Mouse (Mus musculus) urinary bladder, postnatal 25 days (tissue): Measurements from ENCODE around the gene Gprin3.
"Not testable (repeated sequence)": the region's sequence is repeated elsewhere in the genome, so short reads cannot be mapped to it uniquely, and the experiment has no call there.

Experiments
- DNase-seq: peaks from one replicate; pipeline ENCODE4 v3.0.0; 2022; ENCODE audit warnings: low spot score

Gene Gprin3

DNA sequence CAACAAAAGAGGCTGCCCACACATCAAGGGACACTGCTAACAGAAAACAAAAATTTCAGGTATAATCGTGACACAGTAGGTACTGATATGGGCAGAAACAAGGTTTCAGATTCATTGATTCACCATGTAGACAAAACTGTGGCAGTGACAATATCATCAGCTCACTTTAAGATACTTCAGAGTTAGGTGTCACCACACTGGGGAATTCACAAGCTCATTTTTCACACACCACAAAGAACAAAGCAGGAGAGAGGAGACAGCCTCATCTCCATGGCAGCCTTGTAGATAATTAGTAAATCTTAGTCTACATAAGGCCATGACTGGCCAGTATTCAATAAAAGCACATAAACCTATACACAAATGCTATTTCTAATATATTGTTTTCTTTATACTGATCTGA, 77.4 kb downstream of the Gprin3 start:
- DNase-seq = no peak

DNA sequence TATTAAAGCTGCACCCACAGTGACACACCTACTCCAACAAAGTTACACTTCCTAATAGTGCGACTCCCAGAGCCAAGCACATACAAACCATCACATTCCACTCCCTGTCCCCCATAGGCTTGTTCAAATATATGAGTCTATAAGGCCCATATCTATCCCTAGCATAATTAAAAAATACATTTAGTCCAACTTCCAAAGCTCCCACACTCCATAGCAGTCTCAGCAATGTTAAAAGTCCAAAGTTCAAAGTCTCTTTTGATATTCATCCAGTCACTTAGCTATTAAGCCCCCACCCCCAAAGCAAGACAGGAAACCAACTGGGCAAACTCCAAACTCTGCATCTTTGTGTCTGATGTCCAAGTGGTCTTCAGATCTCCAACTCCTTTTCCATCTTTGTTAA, 84.9 kb downstream of the Gprin3 start:
- no peak for DNase-seq

DNA sequence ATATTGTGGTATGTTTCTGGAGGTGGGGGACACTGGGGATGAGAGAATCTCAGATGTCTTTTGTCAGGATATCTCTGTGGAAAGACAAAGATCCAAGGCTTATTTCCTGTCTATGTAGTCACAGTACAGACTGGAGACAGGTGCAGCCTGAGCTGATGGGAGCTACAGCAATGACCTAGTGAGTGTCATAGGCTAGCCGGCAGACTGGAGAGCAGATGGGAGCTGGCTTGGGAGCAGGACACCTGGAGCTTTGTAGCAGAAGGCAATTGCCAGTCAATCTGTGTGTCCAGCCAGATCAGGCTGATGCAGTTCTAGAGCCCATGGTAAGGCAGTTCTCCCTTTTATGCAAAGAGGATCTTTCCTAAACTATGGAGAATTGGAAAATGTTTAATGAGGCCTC, 97.8 kb downstream of the Gprin3 start:
- DNase-seq = no peak

DNA sequence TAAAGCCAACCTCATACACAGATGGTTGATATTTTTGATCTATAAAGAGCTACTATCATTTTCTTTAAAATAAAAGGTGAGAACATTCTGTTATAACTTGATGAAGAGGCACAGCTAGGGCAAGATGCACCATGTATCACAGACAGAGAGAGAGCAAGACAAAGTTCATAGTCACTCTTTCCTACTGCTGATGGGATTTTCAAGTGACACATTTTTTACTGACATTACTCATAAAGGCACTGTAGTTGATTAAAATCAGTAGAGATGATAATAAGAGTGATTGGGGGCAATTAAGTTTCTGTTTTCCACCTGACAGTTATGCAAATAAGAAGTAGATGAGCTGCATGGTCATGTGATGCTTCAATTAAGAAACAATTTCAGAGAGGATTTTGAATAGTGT, 110.2 kb downstream of the Gprin3 start:
- no peak for DNase-seq

DNA sequence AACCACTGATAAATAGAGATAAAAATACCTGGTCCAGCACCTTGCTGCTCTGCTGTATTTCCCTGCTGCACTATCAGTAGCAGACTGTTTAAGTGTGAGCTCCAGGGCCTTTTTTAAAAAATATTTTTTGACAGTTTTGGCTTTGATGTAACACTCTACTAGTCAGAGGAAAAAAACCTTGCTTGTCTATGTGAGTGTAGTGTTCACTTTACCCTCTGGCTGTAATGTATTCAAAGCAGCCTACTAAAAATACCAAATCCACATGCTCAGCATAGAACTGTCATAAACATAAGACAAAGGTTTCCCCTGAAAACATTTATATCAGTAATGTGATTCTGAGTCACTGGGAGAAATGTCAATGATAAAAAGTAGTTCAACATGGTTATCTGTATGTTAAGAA, 111.0 kb downstream of the Gprin3 start:
- no peak for DNase-seq

DNA sequence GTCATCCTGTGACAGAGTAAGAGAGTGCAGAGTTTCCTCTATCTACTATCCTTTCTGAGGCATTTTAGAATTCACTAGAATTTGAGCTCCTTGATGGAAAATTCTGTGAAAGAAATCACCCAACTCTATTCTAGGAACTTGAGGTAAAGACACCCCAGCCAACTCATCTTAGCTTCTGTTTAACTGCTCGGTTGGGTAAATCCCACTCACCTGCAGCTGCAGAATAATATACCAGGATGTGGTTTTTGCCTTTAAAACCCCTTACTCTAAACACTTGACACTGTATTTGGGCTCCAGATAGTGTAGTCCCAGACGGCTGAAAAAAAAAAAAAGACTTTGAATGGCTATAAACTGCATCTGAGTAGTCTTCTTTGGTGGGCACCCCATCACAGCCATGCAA, 112.9 kb downstream of the Gprin3 start:
- no peak for DNase-seq

DNA sequence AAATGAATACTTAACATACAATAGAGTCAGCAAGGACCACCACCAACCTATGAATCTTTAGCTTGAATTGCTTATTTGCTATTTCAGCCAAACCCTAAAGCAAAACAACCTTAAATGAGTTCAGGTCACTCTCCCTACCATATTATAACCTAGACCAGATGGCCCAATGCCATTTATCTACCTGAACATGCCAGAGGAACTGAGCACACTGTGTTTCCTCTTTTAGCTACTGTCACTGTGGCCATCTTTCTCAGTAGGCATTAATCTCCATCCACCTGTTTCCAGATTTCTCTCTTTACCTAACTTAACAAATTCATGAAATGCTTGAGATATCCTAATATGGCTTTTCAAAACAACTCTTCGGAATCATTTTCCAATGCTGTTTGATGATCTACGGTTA, 114.9 kb downstream of the Gprin3 start:
- no peak for DNase-seq

DNA sequence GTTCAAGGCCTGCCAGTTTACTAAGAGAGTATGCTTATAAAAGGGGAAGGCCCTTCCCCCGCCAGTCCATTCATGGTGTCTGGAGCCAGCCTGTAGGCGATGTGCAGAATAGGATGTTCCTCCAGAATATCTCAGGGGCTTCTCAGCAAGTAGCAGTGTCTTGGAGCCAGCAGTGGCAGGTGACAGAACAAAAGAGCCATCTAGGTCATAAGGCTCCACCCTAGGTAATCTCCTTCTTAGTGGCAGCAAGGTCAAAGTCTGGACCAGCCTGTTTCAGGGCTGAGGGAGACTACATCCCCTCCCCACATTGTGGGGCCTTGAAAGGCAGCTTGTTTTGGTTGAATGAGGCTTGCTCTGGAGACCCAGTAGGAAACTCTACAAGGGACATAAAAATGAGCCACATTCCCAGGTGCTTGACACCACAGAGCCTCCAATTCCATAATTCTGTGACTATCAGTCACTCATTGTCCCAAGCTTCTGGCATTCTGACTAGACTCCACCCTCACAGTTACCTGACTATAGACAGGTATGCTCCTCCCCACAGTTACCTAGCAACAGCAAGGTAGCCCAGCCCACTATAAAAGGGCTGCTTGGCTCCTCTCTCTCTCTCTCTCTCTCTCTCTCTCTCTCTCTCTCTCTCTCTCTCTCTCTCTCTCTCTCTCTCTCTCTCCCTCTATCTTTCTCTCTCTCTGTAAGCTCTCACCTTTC, 121.7 kb downstream of the Gprin3 start:
- DNase-seq = not testable (repeated sequence)

DNA sequence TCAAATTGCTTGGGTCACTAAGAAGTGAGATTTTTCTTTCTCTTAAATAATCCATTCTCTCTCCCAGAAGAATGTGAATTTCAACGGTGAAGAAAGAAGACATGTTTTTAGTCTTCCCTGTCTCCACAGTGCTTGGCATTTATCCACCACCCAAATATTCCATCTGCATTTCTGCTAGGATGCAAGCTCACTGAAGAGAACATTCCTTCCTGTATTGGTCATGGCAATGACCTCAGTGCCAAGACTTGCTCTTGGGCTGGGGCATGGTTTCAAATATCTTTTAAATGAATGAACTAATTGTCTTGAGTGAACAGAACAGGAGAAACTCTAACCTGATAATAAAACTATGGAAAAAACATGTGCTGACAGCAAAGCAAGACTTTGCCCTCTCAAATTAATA, 123.1 kb downstream of the Gprin3 start:
- no peak for DNase-seq
